Mouse (Mus musculus) spleen, postnatal 14 days (tissue): Measurements from ENCODE around the gene Jarid2.

Experiments
- DNase-seq, 2 experiments: peaks; one replicate each; pipeline ENCODE4 v3.0.0; 2021 to 2022; ENCODE audit warnings: low spot score in 2 of 2

Gene Jarid2

GRCm38 (mm10) chr13:44730146-44730864, 1.0 kb downstream of the Jarid2 start:
- peak; percentile 90 to 95 for DNase-seq

- peak; percentile 62 to 73 for DNase-seq
These were observed 1.8 kb downstream of the Jarid2 start for GRCm38 (mm10) chr13:44730939-44731551.

- DNase-seq: no peak
These were observed 2.6 kb downstream of the Jarid2 start for GRCm38 (mm10) chr13:44731727-44732441.

GRCm38 (mm10) chr13:44732442-44732974, 3.2 kb downstream of the Jarid2 start:
- DNase-seq: no peak

- DNase-seq: no peak
These were observed 3.7 kb downstream of the Jarid2 start for GRCm38 (mm10) chr13:44733036-44733372.

GRCm38 (mm10) chr13:44733373-44734111, 4.3 kb downstream of the Jarid2 start:
- peak; percentile 84 to 90 for DNase-seq

- DNase-seq: no peak
These were observed 5.2 kb downstream of the Jarid2 start for GRCm38 (mm10) chr13:44734441-44734840.

GRCm38 (mm10) chr13:44735088-44735690, 5.9 kb downstream of the Jarid2 start:
- DNase-seq: no peak

GRCm38 (mm10) chr13:44737297-44737696, 8.0 kb downstream of the Jarid2 start:
- DNase-seq: no peak

- DNase-seq: no peak
These were observed 22.5 kb downstream of the Jarid2 start for GRCm38 (mm10) chr13:44751780-44752179.

- no peak for DNase-seq
These were observed 23.9 kb downstream of the Jarid2 start for GRCm38 (mm10) chr13:44753206-44753605.

- no peak for DNase-seq
These were observed 26.2 kb downstream of the Jarid2 start for GRCm38 (mm10) chr13:44755434-44755833.

GRCm38 (mm10) chr13:44758750-44759149, 29.5 kb downstream of the Jarid2 start:
- no peak for DNase-seq

GRCm38 (mm10) chr13:44760761-44761160, 31.5 kb downstream of the Jarid2 start:
- DNase-seq: no peak

GRCm38 (mm10) chr13:44763068-44763467, 33.8 kb downstream of the Jarid2 start:
- no peak for DNase-seq

- no peak for DNase-seq
These were observed 38.5 kb downstream of the Jarid2 start for GRCm38 (mm10) chr13:44767751-44768150.

GRCm38 (mm10) chr13:44770808-44771605, 41.7 kb downstream of the Jarid2 start:
- DNase-seq: no peak

- no peak for DNase-seq
These were observed 43.5 kb downstream of the Jarid2 start for GRCm38 (mm10) chr13:44772816-44773215.

- no peak for DNase-seq
These were observed 45.1 kb downstream of the Jarid2 start for GRCm38 (mm10) chr13:44774351-44774750.

GRCm38 (mm10) chr13:44775396-44775795, 46.1 kb downstream of the Jarid2 start:
- no peak for DNase-seq

GRCm38 (mm10) chr13:44780506-44780905, 51.2 kb downstream of the Jarid2 start:
- DNase-seq: no peak
